Mouse (Mus musculus) heart, adult 2 months (tissue): ENCODE measurements around the gene Stk32c.

Source experiments
- CTCF ChIP-seq: fragments of 200-600 bp; IDR thresholded peaks from 2 replicates; pipeline ENCODE4 v1.8.1; 2022; ENCODE audit warnings: antibody characterized with exemption, mild to moderate bottlenecking, moderate library complexity
- POLR2A ChIP-seq: fragments of 200-500 bp; IDR thresholded peaks from 2 replicates; pipeline ENCODE4 v1.6.1; 2011; ENCODE audit warnings: mild to moderate bottlenecking, low read depth, low read length, control low read depth; ENCODE audit not compliant: insufficient read depth

DNA sequence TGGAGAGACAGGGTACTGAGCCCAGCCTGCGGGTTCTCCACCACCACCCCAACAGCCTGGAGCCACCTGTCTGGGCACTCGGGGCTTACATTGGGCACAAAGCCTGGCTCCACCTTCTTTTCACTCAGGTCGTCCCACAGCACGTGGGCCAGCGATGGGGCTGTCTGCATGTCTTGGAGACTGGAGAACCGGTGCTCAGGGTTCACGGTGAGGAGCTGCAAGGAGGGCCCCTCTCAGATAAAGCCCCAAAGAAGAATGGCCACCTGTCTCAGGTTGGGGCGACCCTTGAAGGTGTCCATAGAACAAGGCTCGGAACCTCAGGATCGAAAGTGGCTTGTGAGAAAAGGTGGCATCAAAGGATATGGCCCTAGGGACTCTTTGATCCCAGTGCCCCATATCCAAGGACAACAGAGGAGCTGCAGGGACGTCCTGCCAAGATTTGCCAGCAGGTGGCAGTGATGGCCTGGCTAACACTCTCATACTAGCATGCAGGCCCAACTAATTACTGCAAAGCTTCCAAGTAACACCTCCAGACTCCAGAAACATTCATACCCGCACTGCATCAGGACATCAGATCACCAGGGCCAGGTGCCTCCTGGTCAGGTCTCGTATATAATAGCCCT lies 93.8 kb downstream of the Stk32c start:
- TF ChIP-seq CTCF = peak; percentile 97
- TF ChIP-seq POLR2A = no peak
